Mouse (Mus musculus): ENCODE data around the gene Nenf. TPM values are rescaled to one million over a fixed set of nuclear protein-coding genes. Genes with fewer than 3 reads are reported as not detected.

Nenf gene
- total RNA-seq, 1 experiment = 31.2 TPM

DNA sequence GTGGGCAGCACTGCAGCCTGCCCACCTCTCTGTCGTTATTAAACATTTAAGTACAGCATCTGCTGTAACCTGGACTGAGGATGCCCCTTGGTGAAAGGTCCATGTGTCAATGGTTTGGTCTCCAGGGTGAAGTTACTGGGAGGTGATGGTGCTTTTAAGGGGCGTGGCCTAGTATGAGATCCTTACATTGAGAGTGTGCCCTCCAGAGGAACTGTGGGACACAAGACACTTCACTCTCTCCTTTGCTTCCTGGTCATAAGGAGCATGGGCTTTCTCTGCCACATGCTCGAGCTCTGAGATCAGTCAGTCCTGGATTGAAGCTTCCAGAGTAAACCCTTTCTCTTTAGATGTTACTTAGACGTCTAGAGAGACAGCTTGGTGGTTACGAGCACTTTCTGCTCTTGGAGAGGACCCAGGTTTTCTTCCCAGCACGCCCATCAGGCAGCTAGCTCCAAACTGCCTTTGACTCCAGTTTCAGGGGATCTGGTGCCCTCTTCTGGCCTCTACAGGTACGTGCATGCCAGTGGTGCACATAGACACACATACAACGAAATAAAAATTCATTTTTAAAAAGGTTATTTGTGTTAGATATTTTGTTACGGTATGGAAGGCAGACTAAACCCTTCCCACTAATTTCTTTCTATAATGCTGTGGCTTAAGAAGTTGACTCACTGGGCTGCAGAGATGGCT lies 10.1 kb downstream of the Nenf start:
- no peak overlapping the region for H3K27ac ChIP-seq (ENCODE audit: insufficient read depth, low read depth, low read length, poor library complexity, severe bottlenecking)
- H3K9ac ChIP-seq (ENCODE audit: insufficient read depth, low read depth, low read length, poor library complexity, severe bottlenecking) = no peak overlapping the region
- H3K9me3 ChIP-seq (ENCODE audit: control insufficient read depth, insufficient read depth, low read depth, low read length) = no peaks in the 10 kb centered on the region
- TF ChIP-seq ZNF384 (IDR thresholded peaks at IDR 0.05; ENCODE audit: low read depth, low read length) (no peak), CHD2 (IDR thresholded peaks at IDR 0.05; ENCODE audit: low read depth, low read length) (no peak), ZC3H11A (IDR thresholded peaks at IDR 0.05; ENCODE audit: borderline replicate concordance, low read depth, low read length) (no peak), MAFK (IDR thresholded peaks at IDR 0.05; ENCODE audit: insufficient read depth, low read depth, low read length) (no peak), HCFC1 (IDR thresholded peaks at IDR 0.05; ENCODE audit: borderline replicate concordance, insufficient read depth, low read length) (no peak)
- H3K4me3 ChIP-seq (ENCODE audit: insufficient read depth in 1 of 2, low read depth in 1 of 2, low read length in 2 of 2, poor library complexity in 1 of 2, severe bottlenecking in 1 of 2) = 0 out of 4 replicates have a peak overlapping the region, but pooled peaks of 1 of the 2 experiments have one; percentile 23
- in situ Hi-C loops (cut with MboI; ENCODE audit: low sequenced_read_pairs in 2 of 2, unreplicated experiment in 2 of 2) = no loop called here
- peaks cover 0 to 2% of the 10 kb centered on the region in 2 experiments; a peak in 1 of 4 replicates for H3K4me1 ChIP-seq (ENCODE audit: control insufficient read depth in 2 of 2, insufficient read depth in 2 of 2, low read length in 2 of 2, poor library complexity in 1 of 2)
- no peak for DNase-seq (ENCODE audit: low read depth, low spot score)
- H3K36me3 ChIP-seq (ENCODE audit: control insufficient read depth, insufficient read depth, low read length, poor library complexity, severe bottlenecking) = no peaks in the 10 kb centered on the region

DNA sequence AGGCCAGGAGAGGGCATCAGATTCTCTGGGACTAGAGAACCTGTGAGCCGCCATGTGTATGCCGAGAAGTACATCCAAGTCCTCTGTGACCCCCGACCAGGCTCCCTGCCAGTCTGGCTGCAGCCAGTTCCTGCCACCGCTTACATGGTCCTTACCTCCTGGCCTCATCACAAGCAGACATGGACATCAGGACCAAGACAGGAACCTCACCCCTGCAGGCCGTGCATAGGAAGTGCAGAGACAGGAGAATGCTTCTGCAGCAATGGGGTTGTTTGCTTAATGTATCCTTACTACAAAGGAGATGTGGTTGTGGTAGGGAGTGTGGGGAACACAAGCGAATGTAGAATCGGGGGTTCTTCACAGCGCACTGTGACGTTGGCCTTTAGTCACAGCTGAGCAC lies 11.7 kb downstream of the Nenf start:
- Histone ChIP-seq H3K27ac (ENCODE audit: insufficient read depth, low read depth, low read length, poor library complexity, severe bottlenecking) (no peak overlapping the region), H3K36me3 (ENCODE audit: control insufficient read depth, insufficient read depth, low read length, poor library complexity, severe bottlenecking) (no peaks in the 10 kb centered on the region), H3K9ac (ENCODE audit: insufficient read depth, low read depth, low read length, poor library complexity, severe bottlenecking) (no peak overlapping the region), H3K4me1 (ENCODE audit: control insufficient read depth in 2 of 2, insufficient read depth in 2 of 2, low read length in 2 of 2, poor library complexity in 1 of 2) (no peaks in the 10 kb centered on the region), H3K4me3 (ENCODE audit: insufficient read depth in 1 of 2, low read depth in 1 of 2, low read length in 2 of 2, poor library complexity in 1 of 2, severe bottlenecking in 1 of 2) (no peak overlapping the region), H3K9me3 (ENCODE audit: control insufficient read depth, insufficient read depth, low read depth, low read length) (no peaks in the 10 kb centered on the region)
- in situ Hi-C loops (cut with MboI; ENCODE audit: low sequenced_read_pairs in 2 of 2, unreplicated experiment in 2 of 2) = no loop called here
- no peak for TF ChIP-seq CHD2 (IDR thresholded peaks at IDR 0.05; ENCODE audit: low read depth, low read length)
- TF ChIP-seq ZC3H11A (IDR thresholded peaks at IDR 0.05; ENCODE audit: borderline replicate concordance, low read depth, low read length) = no peak
- no peak for TF ChIP-seq MAFK (IDR thresholded peaks at IDR 0.05; ENCODE audit: insufficient read depth, low read depth, low read length)
- TF ChIP-seq HCFC1 (IDR thresholded peaks at IDR 0.05; ENCODE audit: borderline replicate concordance, insufficient read depth, low read length) = no peak
- no peak for TF ChIP-seq ZNF384 (IDR thresholded peaks at IDR 0.05; ENCODE audit: low read depth, low read length)
- no peak for DNase-seq (ENCODE audit: low read depth, low spot score)

DNA sequence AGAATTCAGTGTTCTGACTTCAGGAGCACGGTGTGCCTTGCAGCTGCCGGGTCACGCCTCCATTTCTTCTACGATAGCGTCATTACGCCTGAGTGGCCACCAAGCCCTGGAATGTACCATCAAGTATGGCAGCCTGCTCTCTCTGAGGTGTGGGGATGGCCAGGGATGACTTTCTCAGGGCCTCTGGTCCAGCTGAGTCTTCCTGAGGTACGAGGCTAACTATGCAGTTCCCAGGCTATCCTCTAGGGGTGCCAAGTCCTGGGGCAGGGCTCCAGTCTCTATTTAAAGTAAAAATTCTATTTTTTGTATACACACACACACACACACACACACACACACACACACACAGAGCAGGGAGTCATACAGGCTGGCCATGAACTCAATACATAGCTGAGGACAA lies 12.4 kb downstream of the Nenf start:
- no peak for DNase-seq (ENCODE audit: low read depth, low spot score)
- in situ Hi-C loops (cut with MboI; ENCODE audit: low sequenced_read_pairs in 2 of 2, unreplicated experiment in 2 of 2) = no loop called here

DNA sequence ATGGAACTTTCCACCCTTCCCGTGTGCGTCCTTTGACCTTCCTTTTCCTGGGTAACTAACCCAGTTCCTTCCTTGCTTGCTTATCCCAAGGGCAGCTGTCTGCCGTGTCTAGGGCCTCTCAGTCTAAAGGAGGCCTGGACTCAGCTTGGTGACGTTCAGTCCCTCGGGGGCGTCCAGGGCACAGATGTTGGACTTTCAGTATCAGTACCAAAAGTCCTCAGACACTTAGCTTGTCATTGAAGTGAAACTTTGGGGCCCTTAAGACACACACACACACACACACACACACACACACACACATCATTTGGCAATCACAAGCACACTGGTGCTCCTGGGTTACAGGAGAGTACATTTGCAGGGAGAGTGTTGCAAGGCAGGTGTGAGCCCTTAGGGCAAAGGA lies 13.8 kb downstream of the Nenf start:
- no peak overlapping the region for H3K9ac ChIP-seq (ENCODE audit: insufficient read depth, low read depth, low read length, poor library complexity, severe bottlenecking)
- in situ Hi-C loops (cut with MboI; ENCODE audit: low sequenced_read_pairs in 2 of 2, unreplicated experiment in 2 of 2) = no loop called here
- TF ChIP-seq CHD2 (IDR thresholded peaks at IDR 0.05; ENCODE audit: low read depth, low read length) = no peak
- no peak for TF ChIP-seq ZC3H11A (IDR thresholded peaks at IDR 0.05; ENCODE audit: borderline replicate concordance, low read depth, low read length)
- TF ChIP-seq ZNF384 (IDR thresholded peaks at IDR 0.05; ENCODE audit: low read depth, low read length) = no peak
- no peak overlapping the region for H3K27ac ChIP-seq (ENCODE audit: insufficient read depth, low read depth, low read length, poor library complexity, severe bottlenecking)
- H3K4me1 ChIP-seq (ENCODE audit: control insufficient read depth in 2 of 2, insufficient read depth in 2 of 2, low read length in 2 of 2, poor library complexity in 1 of 2) = no peaks in the 10 kb centered on the region
- H3K36me3 ChIP-seq (ENCODE audit: control insufficient read depth, insufficient read depth, low read length, poor library complexity, severe bottlenecking) = no peaks in the 10 kb centered on the region
- no peak for DNase-seq (ENCODE audit: low read depth, low spot score)
- H3K9me3 ChIP-seq (ENCODE audit: control insufficient read depth, insufficient read depth, low read depth, low read length) = no peaks in the 10 kb centered on the region
- H3K4me3 ChIP-seq (ENCODE audit: insufficient read depth in 1 of 2, low read depth in 1 of 2, low read length in 2 of 2, poor library complexity in 1 of 2, severe bottlenecking in 1 of 2) = no peak overlapping the region

More for the DNA sequence above, 12.4 kb downstream of the Nenf start:
- Histone ChIP-seq H3K36me3 (ENCODE audit: control insufficient read depth, insufficient read depth, low read length, poor library complexity, severe bottlenecking) (no peaks in the 10 kb centered on the region), H3K4me1 (ENCODE audit: control insufficient read depth in 2 of 2, insufficient read depth in 2 of 2, low read length in 2 of 2, poor library complexity in 1 of 2) (no peaks in the 10 kb centered on the region), H3K4me3 (ENCODE audit: insufficient read depth in 1 of 2, low read depth in 1 of 2, low read length in 2 of 2, poor library complexity in 1 of 2, severe bottlenecking in 1 of 2) (no peak overlapping the region), H3K27ac (ENCODE audit: insufficient read depth, low read depth, low read length, poor library complexity, severe bottlenecking) (no peak overlapping the region), H3K9ac (ENCODE audit: insufficient read depth, low read depth, low read length, poor library complexity, severe bottlenecking) (no peak overlapping the region), H3K9me3 (ENCODE audit: control insufficient read depth, insufficient read depth, low read depth, low read length) (no peaks in the 10 kb centered on the region)
- TF ChIP-seq CHD2 (IDR thresholded peaks at IDR 0.05; ENCODE audit: low read depth, low read length) (no peak), MAFK (IDR thresholded peaks at IDR 0.05; ENCODE audit: insufficient read depth, low read depth, low read length) (no peak), ZNF384 (IDR thresholded peaks at IDR 0.05; ENCODE audit: low read depth, low read length) (no peak), ZC3H11A (IDR thresholded peaks at IDR 0.05; ENCODE audit: borderline replicate concordance, low read depth, low read length) (no peak), HCFC1 (IDR thresholded peaks at IDR 0.05; ENCODE audit: borderline replicate concordance, insufficient read depth, low read length) (no peak)

Measured in ES-E14 (cell line).